Mouse (Mus musculus) left cerebral cortex, postnatal 10 days (tissue): ENCODE data around the gene Vmn1r62. TPM values are rescaled to one million over a fixed set of nuclear protein-coding genes. Genes with fewer than 3 reads are reported as not detected.
"Not testable (repeated sequence)": the region's sequence is repeated elsewhere in the genome, so short reads cannot be mapped to it uniquely, and the experiment has no call there.

ENCODE experiments used
- DNase-seq, 2 experiments: peaks; one replicate each; pipeline ENCODE4 v3.0.0; 2021 to 2022; ENCODE audit warnings: low spot score in 2 of 2, mixed read lengths in 1 of 2; ENCODE audit errors: extremely low spot score in 1 of 2
- intact Hi-C: fragments of 180-260 bp; cut with DNase I; formaldehyde crosslinking; loops from one replicate; pipeline ENCODE4 v1.15.1; 2025
- total RNA-seq, 2 experiments: library from RNA; stranded (reverse); gene quantifications; 2 replicates each; pipeline ENCODE4 v1.2.3; 2021

Vmn1r62 gene
- total RNA-seq = not detected

- DNase-seq, intact Hi-C loops: not testable (repeated sequence)
Observed at GRCm38 (mm10) chr7:5673331-5673730, at the start of gene Vmn1r62. Gene Vmn1r62, plus strand, starts transcription at chr7:5673631.

Other genes with a start within 250 kb of the Vmn1r62 start
- gene Vmn1r59, start 216.9 kb upstream of the Vmn1r62 start, total RNA-seq = not detected
- gene Vmn2r28, start 179.7 kb upstream of the Vmn1r62 start, total RNA-seq = not detected
- not detected for gene Vmn1r60, start 126.3 kb upstream of the Vmn1r62 start, total RNA-seq
- not detected for gene Vmn1r61, start 60.3 kb upstream of the Vmn1r62 start, total RNA-seq
- not detected for gene Vmn1r63, start 131.8 kb downstream of the Vmn1r62 start, total RNA-seq
- gene Vmn1r64, start 210.9 kb downstream of the Vmn1r62 start, total RNA-seq = not detected